1 mouse cellular context compared by ENCODE assay signal in the genomic region with DNA sequence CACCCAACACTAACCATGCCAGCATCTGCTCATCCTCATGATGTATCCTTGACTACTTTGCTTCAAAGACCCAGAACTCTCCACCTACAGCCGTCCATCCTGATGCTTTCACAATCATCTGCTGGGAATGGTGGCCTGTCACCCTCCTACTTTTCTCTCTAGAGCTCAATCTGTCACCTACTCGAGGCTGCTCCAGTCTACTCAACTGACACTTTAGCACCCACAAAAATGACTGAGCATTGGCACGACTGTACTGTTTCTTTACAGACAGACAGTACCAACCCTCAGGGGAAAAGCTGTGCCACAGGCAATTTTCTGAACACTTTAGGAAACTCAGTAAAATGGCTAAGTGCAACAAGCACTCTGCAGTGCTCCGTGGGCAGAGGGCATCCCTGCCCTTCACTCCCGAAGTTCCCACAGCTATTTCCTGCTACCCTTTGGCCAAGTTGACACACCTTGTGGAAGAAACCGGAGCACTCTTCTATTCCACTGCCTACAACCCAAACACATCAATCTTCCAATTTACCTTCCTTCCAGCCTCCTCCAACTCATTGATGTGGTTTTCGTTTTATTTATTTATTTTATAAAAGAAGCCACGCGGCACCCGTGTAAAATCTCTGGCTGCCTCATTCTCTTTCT.
TF ChIP-seq lines count a peak whose summit lies in the region.

No protein-coding gene starts in this region.

TF ChIP-seq in CH12.LX, 34 proteins besides CTCF, POLR2A, EP300 and RAD21 (continued from another document):
- TF ChIP-seq E2F4 (IDR thresholded peaks at IDR 0.05; ENCODE audit: insufficient replicate concordance, low read depth, low read length): no peak
